Mouse (Mus musculus): Measurements from ENCODE around the gene Gm20388.

DNA sequence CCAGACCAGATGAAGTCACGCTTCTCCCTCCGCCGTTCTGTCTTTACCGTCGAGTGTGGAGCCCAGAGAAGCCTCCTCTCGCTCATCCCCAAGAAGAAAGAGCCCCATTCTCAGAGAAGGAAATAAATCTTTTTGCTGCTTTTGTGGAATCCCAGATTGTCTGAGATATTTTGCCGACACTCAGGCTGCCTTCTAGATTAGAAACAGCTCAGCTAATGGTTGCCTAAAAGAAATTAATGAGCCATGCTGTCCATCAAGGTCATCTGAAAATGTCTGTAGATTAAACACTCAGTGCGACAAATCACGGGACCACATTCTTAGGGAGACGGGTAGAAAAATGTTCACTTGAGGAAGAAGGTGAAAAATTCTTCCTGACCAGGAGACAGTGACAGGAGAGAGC lies 1481.8 kb downstream of the Gm20388 start:
- no peak for TF ChIP-seq CTCF (IDR thresholded peaks at IDR 0.05; ENCODE audit: low read depth)
- no peak for TF ChIP-seq EP300 (optimal IDR thresholded peaks at IDR 0.05)
